Mouse (Mus musculus): ENCODE measurements around the gene Cpne4.

Gene Cpne4

GRCm38 (mm10) chr9:104877014-104877413 lies 329.9 kb downstream of the Cpne4 start:
- no peak for DNase-seq (ENCODE audit: low spot score)

- DNase-seq (ENCODE audit: low spot score), result no peak
Observed at GRCm38 (mm10) chr9:104878558-104878957, 331.5 kb downstream of the Cpne4 start.

GRCm38 (mm10) chr9:104890517-104890916 lies 343.4 kb downstream of the Cpne4 start:
- no peak for DNase-seq (ENCODE audit: low spot score)

- no peak for DNase-seq (ENCODE audit: low spot score)
Observed at GRCm38 (mm10) chr9:104895360-104895759, 348.3 kb downstream of the Cpne4 start.

- no peak for DNase-seq (ENCODE audit: low spot score)
Observed at GRCm38 (mm10) chr9:104901118-104901517, 354.0 kb downstream of the Cpne4 start.

GRCm38 (mm10) chr9:104901827-104902226 lies 354.7 kb downstream of the Cpne4 start:
- DNase-seq (ENCODE audit: low spot score), result no peak

GRCm38 (mm10) chr9:104912686-104913085 lies 365.6 kb downstream of the Cpne4 start:
- DNase-seq (ENCODE audit: low spot score), result no peak

- DNase-seq (ENCODE audit: low spot score), result no peak
Observed at GRCm38 (mm10) chr9:104913327-104913726, 366.2 kb downstream of the Cpne4 start.

- DNase-seq (ENCODE audit: low spot score), result no peak
Observed at GRCm38 (mm10) chr9:104921197-104921596, 374.1 kb downstream of the Cpne4 start.

- DNase-seq (ENCODE audit: low spot score), result no peak
Observed at GRCm38 (mm10) chr9:104922051-104922450, 375.0 kb downstream of the Cpne4 start.

GRCm38 (mm10) chr9:104928806-104929205 lies 381.7 kb downstream of the Cpne4 start:
- DNase-seq (ENCODE audit: low spot score), result no peak

GRCm38 (mm10) chr9:104940389-104940788 lies 393.3 kb downstream of the Cpne4 start:
- DNase-seq (ENCODE audit: low spot score), result no peak

- DNase-seq (ENCODE audit: low spot score), result no peak
Observed at GRCm38 (mm10) chr9:104950551-104950950, 403.5 kb downstream of the Cpne4 start.

GRCm38 (mm10) chr9:104952176-104952575 lies 405.1 kb downstream of the Cpne4 start:
- no peak for DNase-seq (ENCODE audit: low spot score)

- DNase-seq (ENCODE audit: low spot score), result no peak
Observed at GRCm38 (mm10) chr9:104972828-104973227, 425.7 kb downstream of the Cpne4 start.

GRCm38 (mm10) chr9:104981934-104982548 lies 435.0 kb downstream of the Cpne4 start:
- DNase-seq (ENCODE audit: low spot score), result no peak

- DNase-seq (ENCODE audit: low spot score), result no peak
Observed at GRCm38 (mm10) chr9:104998225-104998624, 451.1 kb downstream of the Cpne4 start.

GRCm38 (mm10) chr9:105010721-105011120 lies 463.6 kb downstream of the Cpne4 start:
- no peak for DNase-seq (ENCODE audit: low spot score)

- no peak for DNase-seq (ENCODE audit: low spot score)
Observed at GRCm38 (mm10) chr9:105018186-105018585, 471.1 kb downstream of the Cpne4 start.

- no peak for DNase-seq (ENCODE audit: low spot score)
Observed at GRCm38 (mm10) chr9:105028311-105028710, 481.2 kb downstream of the Cpne4 start.

GRCm38 (mm10) chr9:105032572-105032971 lies 485.5 kb downstream of the Cpne4 start:
- no peak for DNase-seq (ENCODE audit: low spot score)

GRCm38 (mm10) chr9:105033641-105034040 lies 486.6 kb downstream of the Cpne4 start:
- no peak for DNase-seq (ENCODE audit: low spot score)

GRCm38 (mm10) chr9:105037847-105038246 lies 490.8 kb downstream of the Cpne4 start:
- no peak for DNase-seq (ENCODE audit: low spot score)

- DNase-seq (ENCODE audit: low spot score), result no peak
Observed at GRCm38 (mm10) chr9:105046014-105046413, 498.9 kb downstream of the Cpne4 start.

Data from c-Kit-positive CD71-positive TER-119-positive erythroid progenitor cells, embryonic 14.5 days (primary cell).